Mouse (Mus musculus): ENCODE measurements around the gene Lancl3.

- TF ChIP-seq POLR2A (IDR thresholded peaks at IDR 0.05; ENCODE audit: low read depth, low read length) = no peak
- TF ChIP-seq CTCF (IDR thresholded peaks at IDR 0.05; ENCODE audit: borderline replicate concordance, insufficient read depth, low read length) = no peak
Measured at GRCm38 (mm10) chrX:9302791-9303190, 103.1 kb downstream of the Lancl3 start.

All from embryonic fibroblast, embryonic 13.5 days (primary cell).